Comparison of ENCODE assay signal across 23 mouse cellular contexts in the genomic region with DNA sequence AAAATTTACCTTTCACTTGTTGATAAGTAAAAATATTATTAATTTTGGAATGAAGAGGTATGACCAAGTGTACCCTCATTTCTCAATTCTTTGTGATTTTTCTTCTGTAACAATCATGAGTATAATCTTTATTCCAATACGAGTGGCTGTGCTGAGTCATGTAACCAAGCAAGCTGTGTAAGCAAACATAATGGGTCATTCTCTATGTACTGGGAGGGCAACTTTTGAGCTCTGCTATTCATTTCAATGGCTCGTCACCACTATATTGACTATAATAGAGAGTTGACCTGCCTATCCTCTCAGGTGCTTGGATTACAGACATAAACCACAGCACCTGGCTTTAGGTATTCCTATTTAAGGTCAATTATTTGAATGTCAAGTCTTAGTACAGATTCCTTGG.
"Had no signal": no experiment of that assay in that cellular context is flagged by ENCODE, and none has a peak within 500 bp of the region (broad histone marks: within the 10 kb centered on the region; RNA-seq: fewer than 3 reads in every experiment).

No protein-coding gene starts in this region.

- H3K9me3 ChIP-seq: heart, embryonic 13.5 days; heart, embryonic 15.5 days; intestine, embryonic 15.5 days; limb, embryonic 10.5 days; limb, embryonic 12.5 days had no signal

- ATAC-seq: hindbrain, embryonic 16.5 days; inflammation-experienced regulatory T-cells, adult 6 months; intestine, embryonic 15.5 days; intestine, postnatal 0 days had no signal

- H3K27ac ChIP-seq: heart, adult 2 months; heart, embryonic 13.5 days; heart, embryonic 15.5 days; hindbrain, embryonic 14.5 days; intestine, embryonic 15.5 days; layer of hippocampus, adult 2 months; left cerebral cortex, adult 2 months; limb, embryonic 10.5 days; limb, embryonic 12.5 days had no signal

- H3K36me3 ChIP-seq: intestine, embryonic 15.5 days; limb, embryonic 10.5 days had no signal

- H3K27me3 ChIP-seq: heart, embryonic 13.5 days; heart, embryonic 15.5 days; intestine, embryonic 15.5 days; limb, embryonic 12.5 days had no signal

- H3K4me1 ChIP-seq: intestine, embryonic 15.5 days; limb, embryonic 12.5 days had no signal

- H3K4me2 ChIP-seq: heart, embryonic 11.5 days; heart, embryonic 13.5 days; heart, embryonic 15.5 days; hindbrain, embryonic 14.5 days; intestine, embryonic 15.5 days; limb, embryonic 12.5 days had no signal

- H3K4me3 ChIP-seq: heart, adult 2 months; heart, embryonic 13.5 days; heart, embryonic 15.5 days; intestine, embryonic 15.5 days; layer of hippocampus, adult 2 months; left cerebral cortex, adult 2 months; limb, embryonic 10.5 days; limb, embryonic 12.5 days had no signal

- DNase-seq: gastrocnemius, postnatal 14 days; gastrocnemius, postnatal 36 days; heart, adult 11 months; heart, adult 2 months; heart, postnatal 14 days; heart, postnatal 36 days; kidney, adult 18-20 months; kidney, adult 8-10 months; kidney, postnatal 10 days; kidney, postnatal 25 days; kidney, postnatal 4 days had no signal

- H3K9ac ChIP-seq: heart, embryonic 13.5 days; heart, embryonic 15.5 days; hindbrain, embryonic 14.5 days; intestine, embryonic 15.5 days; limb, embryonic 12.5 days had no signal
